Mouse (Mus musculus) B cell, adult 2 months (primary cell): Measurements from ENCODE around the gene Usp25.

Source experiments
- DNase-seq, 2 experiments: peaks; one replicate each; pipeline ENCODE4 v3.0.0; 2022

The Usp25 gene

DNA sequence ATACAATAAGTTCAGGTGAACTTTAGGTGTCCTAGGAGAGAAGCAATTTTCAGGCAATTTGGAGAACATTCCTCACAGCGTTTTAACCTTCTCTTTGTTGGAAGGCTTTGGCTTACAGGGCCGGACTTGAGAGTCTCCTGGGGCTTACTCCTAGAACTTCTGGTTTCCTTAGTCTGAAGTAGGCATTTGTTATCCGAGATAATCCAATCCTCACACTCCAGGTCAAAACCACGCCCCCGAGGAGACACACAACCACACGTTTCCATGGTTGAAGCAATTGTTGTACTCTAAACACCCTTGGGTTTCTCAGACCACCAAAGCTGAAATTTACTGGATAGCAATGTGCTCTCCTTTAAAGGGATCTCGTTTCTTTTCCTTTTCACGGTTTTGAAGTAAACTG lies 136.8 kb downstream of the Usp25 start:
- no peak for DNase-seq

GRCm38 (mm10) chr16:77150884-77151283 lies 137.4 kb downstream of the Usp25 start:
- DNase-seq = no peak

DNA sequence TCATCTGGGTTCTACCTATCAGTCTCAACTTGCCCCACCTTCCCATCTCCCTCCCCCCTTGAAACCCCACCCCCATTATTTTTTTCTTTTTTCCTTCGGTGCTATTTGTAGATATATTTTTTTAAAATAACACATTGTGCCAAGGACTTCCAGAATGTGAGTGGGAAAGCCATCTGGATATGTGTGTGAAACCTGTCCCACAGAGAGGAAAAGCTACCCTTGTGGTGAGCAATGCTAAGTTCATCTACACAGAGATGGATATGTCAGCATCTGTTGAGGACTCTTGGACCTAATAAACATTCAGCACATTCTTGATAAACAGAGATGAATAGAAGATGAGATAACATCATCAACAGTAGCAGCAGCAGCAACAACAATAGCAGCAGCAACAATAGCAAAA lies 138.8 kb downstream of the Usp25 start:
- no peak for DNase-seq

DNA sequence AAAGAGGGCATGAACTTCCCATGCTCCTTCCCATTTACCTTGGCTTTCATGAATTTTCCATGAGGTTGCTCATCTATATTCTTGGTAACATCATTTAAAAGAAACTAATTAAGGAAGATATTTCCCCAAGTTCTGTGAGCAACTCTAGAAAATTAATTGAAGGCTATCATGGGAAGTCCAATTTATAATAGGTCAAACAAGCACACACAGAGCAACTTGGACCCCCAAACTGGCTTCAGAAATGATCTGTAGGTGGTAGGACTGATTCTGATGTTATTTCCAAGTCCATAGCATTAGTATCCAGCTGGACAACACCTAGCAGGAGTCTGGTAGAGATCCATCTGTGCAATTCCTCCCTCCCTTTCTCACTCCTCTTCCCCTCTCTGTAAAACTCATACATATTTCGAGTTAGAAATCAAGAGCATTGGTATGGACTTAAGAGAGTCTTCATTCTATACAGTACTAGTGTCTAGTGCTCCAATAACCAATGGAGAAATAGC lies 139.8 kb downstream of the Usp25 start:
- DNase-seq = no peak

DNA sequence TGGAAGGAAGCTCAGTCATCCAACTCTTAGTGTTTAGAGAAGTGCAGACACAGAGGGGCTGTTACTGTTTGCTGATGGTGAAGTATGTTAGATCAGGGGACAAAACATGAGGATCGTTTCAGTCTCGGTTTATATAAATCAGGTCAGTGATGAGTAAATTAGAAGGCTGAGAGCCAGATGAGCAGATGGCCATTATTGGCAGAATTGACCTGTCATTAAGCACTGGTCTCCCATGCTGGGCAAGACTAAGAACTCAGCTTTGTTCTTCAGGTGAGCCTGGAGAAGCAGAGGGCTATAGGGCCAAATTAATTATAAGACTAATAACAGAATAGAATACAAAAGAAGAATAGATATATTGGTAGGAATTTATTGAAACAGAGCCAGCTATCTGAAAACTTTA lies 140.3 kb downstream of the Usp25 start:
- DNase-seq = no peak

DNA sequence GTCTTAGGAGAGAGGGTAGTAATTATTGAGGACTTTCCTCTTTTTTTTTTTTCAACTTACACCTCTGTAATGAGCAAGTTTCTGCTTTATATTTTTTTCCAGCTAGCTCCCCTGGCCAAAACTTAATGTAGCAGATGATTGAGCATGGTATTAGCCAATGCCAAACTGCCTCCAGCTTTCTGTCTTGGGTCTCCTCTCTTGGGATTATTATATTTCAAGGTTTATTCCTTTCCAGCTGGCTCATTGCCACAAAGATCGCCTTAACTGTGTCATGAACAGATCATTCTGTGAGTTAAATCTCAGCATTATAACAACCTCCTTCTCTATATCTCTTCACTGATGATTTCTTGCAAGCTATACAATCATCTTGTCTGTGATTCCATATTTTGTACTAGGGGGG lies 141.3 kb downstream of the Usp25 start:
- no peak for DNase-seq
